Mouse (Mus musculus) liver, adult 2 months (tissue): ENCODE results near the gene Plxnb2.

ENCODE experiments used
- CTCF ChIP-seq: fragments of 200-500 bp; IDR thresholded peaks from 2 replicates; pipeline ENCODE4 v1.5.1; 2011; ENCODE audit warnings: low read depth, low read length, control low read depth
- POLR2A ChIP-seq: fragments of 200-500 bp; IDR thresholded peaks from 2 replicates; pipeline ENCODE4 v1.6.1; 2011; ENCODE audit warnings: low read length, control low read depth; ENCODE audit not compliant: insufficient read depth; ENCODE audit errors: extremely low read depth

- TF ChIP-seq CTCF = no peak
- no peak for TF ChIP-seq POLR2A
Measured at GRCm38 (mm10) chr15:89146537-89146936, 34.1 kb downstream of the Plxnb2 start.
